Mouse (Mus musculus): ENCODE results near the gene Stpg3.
"Not testable (repeated sequence)": the region's sequence is repeated elsewhere in the genome, so short reads cannot be mapped to it uniquely, and the experiment has no call there.

Gene Stpg3

DNA sequence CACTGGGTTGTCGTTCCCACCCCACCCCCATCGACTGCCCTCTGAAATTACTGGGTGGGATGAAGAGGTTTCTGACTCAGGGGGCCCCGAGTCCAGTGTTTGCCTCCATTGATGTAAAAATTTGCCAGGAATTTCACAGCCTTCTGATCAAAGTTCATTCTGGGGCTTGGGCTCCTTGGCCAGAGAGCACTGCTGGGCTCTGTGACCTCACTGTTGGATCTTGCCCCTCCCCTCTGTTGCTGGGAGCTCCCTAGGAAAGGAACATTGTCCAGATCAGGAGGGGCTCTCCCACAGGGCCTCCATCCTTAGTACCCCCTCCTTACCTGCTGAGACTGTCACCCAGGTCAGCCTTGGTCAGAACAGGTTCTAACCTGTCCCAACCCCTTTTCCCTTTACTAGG is at the start of gene Stpg3:
Gene Stpg3 (minus strand): TSS at position 194 of the 400 bp plus-strand sequence.
- no peak for DNase-seq (ENCODE audit: low read depth, low spot score)

DNA sequence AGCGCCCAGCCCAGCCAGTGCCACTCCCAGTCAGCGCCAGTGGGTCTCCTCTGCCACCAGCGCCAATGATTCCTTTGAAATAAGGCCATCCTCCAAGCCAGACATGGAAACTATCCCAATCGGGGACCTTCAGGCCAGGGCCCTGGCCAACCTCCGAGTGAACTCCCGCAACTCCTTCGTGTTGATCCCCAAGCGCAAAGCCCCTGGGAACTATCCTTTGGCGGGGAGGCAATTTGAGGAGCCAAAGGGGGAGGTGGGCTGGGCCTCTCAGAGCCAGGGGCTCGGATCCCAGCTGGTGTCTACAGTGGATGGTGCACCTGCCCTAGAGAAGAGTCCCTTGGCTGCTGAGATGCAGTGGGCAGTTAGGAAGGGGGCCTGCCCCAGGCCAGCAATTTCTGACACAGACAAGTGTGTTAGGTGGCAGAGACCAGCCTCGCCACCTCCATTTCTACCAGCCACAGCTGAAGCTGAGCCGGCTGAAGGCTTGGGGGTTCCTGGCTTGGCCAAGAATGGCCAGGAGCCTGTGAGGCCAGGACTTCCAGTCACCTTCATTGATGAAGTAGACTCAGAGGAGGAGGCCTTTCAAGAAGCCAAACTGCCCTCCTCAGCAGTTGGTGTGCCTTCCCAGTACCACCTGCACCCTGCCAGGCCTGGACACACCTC is 49.3 kb upstream of the Stpg3 start:
- DNase-seq (ENCODE audit: low read depth, low spot score), result no peak

DNA sequence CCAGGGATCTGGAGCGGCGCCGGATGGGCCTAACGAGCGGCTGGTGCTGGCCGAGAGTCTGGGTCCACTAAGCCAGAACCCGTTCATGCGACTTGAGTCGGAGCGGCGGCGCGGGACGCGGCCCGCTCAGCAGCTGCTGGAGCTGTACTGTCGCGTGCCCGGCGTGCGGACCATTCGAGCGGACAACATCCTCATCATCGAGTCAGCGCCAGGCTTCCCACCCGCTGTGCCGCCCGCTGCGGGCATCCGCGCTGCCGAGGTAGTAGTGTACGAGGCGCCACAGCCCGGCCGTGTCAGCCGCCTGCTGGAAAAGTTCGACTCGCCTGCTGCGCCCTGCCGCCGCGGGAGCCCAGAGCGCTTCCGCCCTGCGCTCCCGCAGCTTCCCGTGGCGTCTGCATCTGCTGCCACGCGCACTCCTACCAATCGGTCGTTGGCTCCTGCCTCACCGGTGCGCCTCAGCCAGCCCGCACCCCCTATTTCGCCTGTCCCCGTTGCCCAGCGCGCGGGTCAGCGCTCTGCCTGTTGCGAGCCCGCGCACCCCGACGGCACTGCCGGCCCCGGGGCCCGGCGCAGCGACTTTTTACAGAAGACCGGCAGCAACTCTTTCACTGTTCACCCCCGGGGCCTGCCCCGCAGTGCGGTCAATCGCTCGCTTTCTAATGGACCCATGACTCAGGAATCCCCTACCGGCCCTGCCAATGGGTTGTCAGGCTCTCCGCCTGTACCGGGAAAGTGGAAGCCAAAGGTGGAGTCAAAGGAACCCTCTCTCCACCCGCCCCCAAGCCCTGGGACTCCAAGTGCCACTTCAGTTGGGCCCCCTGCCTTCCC is 48.6 kb upstream of the Stpg3 start:
- DNase-seq (ENCODE audit: low read depth, low spot score), result no peak

DNA sequence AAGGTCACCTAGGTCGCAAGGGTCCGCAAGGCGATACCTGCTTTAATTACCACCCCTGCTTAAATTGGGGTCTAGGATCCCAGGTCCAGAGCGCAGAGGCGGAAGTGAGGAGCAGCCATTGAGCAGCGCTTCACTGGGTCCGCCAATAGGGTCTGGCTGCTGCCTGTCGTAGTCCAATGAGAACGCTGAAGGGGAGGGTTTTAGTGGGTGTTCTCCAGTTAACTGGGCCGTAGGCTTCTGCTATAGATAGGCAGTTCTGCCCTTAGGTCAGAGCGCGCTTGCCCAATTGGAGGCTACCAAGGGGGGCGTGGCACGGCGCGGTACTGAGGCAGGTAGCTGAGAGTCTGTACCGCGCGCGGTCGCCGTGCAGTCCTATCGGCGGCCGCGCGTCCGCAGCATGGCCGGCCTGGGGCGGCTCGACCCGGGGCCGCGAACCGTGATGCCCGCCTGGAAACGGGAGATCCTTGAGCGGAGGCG is 47.9 kb upstream of the Stpg3 start, which contains the start of gene Tprn:
Gene Tprn (plus strand): TSS at position 328 of the 477 bp plus-strand sequence.
- DNase-seq (ENCODE audit: low read depth, low spot score), result peak; percentile 89

DNA sequence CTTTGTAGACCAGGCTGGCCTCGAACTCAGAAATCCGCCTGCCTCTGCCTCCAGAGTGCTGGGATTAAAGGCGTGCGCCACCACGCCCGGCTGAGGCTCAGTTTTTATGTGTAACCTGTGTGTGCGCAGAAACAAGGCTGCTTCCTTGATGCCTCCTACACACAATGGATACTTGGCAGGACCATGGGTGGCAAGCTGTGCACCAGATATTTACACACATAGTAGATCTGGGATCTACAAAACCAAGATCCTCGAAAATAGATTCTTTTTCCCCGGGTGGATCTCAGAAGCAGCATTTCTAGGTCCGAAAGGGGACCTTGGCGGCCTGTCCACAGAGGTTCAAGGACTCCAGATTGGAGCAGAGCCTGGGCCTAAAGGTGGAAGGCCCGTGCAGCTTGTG is 47.4 kb upstream of the Stpg3 start:
- no peak for DNase-seq (ENCODE audit: low read depth, low spot score)

DNA sequence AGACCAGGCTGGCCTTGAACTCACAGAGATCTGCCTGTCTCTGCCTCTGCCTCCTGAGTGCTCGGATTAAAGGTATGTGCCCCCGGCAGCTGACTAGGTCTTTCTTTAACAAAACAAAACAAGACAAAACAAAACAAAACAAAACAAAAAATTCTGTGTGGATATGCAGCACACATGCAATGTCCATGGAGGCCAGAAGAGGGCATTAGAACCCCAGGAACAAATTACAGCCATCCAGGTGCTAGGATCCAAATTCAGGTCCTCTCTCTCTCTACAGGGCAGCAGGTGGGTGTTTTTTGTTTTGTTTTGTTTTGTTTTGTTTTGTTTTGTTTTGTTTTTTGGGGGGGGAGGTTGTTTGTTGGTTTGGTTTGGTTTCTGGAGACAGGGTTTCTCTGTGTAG is 44.5 kb upstream of the Stpg3 start:
- DNase-seq (ENCODE audit: low read depth, low spot score), result no peak

DNA sequence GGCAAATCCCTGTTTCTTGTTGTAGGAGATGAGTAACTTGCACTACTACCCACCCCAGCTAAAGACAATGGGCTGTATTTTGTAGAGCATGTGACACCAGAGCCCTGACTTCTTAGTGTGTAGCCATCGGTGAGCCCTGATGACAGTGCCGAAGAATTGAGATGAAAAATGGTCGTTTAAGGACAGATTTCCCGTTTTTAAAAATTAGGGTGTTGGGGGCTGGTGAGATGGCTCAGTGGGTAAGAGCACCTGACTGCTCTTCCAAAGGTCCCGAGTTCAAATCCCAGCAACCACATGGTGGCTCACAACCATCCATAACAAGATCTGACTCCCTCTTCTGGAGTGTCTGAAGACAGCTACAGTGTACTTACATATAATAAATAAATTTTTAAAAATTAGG is 42.8 kb upstream of the Stpg3 start:
- not testable (repeated sequence) for DNase-seq (ENCODE audit: low read depth, low spot score)

DNA sequence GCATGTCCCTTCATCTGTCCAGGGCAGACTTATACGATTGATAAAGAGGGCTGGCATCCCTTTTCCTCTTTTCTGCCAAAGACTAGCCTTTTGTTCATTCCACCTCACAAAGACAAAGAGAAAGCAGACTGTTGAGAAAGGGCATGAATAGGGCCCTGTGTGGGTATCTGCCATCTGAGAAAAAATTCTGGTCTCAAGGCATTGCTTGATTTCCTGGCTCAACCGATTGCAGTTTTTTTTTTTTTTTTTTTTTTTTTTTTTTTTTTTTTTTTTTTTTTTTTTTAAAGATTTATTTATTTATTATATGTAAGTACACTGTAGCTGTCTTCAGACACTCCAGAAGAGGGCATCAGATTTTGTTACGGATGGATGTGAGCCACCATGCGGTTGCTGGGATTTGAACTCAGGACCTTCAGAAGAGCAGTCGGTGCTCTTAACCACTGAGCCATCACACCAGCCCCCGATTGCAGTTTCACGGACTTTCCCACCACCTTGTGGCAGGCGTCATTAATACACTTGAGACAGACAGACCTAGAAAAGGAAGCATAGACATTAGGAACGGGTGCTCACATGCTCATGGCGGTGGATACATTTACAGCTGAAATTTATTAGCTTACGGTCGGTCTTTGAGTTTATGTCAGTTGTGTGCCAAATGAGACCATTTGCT is 42.1 kb upstream of the Stpg3 start:
- DNase-seq (ENCODE audit: low read depth, low spot score), result not testable (repeated sequence)

DNA sequence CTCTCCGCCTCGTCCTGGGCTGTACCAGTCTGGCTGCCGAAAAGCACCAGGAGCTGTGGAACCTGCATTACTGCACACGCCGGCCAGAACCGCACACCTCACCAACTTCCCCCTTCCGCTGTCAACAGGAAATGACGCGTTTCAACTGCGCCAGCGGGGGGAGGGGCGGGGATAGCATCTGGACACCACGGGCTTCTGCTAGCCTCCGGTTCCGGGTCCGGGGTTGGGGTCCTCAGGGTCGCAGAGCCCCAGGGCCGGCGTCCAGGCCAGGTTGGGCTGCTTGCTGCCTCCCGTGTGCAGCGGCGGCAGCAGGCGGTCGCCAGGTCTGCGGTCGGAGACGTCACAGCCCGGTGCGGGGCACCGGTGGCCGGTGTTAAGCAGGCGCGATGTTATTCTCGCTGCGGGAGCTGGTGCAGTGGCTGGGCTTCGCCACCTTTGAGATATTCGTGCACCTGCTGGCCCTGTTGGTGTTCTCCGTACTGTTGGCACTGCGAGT is 40.9 kb upstream of the Stpg3 start, which contains the start of gene Tmem203:
Gene Tmem203 (plus strand): TSS at position 156 of the 496 bp plus-strand sequence.
- peak; percentile 86 for DNase-seq (ENCODE audit: low read depth, low spot score)

DNA sequence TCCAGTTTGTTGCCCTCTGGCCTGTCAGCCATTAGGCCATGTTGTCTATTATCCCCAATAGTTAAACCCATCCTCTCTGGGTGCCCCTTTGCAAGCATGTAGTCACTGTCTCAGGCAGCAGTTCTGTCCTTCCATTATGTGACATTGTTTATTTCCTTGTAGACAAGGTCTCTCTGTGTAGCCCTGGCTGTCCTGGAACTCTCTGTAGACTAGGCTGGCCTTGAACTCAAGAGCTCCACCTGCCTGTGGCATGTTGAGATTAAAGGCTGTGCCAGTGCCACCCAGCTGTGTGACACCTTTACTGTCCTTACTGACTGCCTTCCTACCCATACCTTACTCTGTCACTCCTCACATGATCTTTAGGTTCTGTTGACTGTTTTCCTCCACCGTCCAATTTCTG is 37.9 kb upstream of the Stpg3 start:
- DNase-seq (ENCODE audit: low read depth, low spot score), result no peak

DNA sequence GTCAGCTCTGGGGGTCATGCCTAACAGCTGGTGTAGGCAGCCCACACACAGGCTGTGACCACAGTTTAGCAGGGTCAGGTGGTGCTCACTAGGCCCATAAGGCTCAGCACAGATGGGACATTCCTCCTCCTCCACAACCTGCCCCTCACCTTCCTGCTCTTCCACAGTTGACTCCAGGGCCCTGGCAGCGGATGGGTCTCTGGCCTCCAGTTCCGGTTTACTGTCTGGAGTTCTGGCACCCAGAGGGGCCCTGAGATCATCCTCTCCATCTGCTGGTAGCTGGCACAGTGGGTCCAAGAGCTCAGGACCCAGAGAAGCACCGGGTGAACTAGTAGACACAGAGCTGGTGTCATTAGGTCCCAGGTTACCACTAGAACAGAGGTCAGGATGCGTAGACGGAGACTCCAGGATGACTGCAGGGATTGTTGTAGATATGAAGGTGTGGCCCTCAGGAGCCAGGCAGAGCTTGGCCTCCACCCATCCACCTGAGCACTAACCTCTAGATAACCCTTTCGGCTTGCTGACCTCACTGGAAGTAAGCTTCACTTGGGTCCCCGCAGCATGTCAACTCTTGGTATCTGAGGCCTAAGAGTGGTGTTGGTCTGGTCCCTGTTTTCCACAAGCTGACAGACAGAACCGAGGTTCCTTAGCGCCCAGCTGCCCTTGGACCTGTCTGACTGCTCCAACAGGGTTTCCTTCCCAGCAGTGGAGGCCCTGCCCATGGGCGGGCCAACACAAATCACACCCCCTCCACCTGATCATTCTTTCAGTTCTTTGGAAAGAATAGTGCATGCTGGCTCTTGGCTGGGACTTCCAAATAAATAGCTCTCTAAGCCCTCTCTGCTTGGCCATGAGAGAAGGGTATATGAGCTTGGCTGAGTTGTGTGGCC is 32.0 kb upstream of the Stpg3 start, which contains the start of gene AL732309.1:
Gene AL732309.1 (minus strand): TSS at position 681 of the 890 bp plus-strand sequence.
- no peak for DNase-seq (ENCODE audit: low read depth, low spot score)

DNA sequence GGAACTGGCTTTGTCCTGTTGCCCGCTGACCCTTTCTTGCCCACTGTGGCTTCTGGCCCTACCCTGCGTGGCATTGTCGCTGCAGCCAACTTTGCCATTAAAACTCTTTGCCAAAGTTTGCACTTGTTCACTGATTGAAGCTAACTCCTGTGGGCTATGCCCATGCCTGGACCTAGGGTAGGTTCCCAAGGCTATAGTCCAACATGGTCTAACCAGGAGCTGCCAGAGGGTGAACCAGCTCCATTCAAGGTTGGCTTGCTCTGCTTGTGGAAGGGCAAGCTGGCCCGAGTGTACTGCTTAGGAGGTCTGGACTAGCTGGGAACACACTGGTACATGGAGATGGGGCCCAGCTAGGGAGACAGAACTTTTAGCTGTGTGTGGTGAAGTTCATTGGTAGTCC is 29.7 kb upstream of the Stpg3 start:
- no peak for DNase-seq (ENCODE audit: low read depth, low spot score)

DNA sequence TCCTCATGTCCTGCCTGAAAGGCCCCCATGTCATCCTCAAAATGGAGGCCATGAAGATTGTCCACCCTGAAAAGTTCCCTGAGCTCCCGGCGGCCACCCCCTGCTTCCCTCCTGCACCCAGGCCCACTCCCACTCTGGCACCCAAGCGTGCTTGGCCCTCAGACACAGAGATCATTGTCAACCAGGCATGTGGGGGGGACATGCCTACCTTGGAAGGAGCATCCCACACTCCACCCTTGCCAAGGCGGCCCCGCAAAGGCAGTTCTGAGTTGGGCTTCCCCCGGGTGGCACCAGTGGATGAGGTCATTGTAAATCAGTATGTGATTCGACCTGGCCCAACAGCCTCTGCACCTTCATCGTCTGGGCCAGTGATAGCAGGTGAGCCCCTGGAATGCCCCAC is 28.9 kb upstream of the Stpg3 start:
- DNase-seq (ENCODE audit: low read depth, low spot score), result no peak

DNA sequence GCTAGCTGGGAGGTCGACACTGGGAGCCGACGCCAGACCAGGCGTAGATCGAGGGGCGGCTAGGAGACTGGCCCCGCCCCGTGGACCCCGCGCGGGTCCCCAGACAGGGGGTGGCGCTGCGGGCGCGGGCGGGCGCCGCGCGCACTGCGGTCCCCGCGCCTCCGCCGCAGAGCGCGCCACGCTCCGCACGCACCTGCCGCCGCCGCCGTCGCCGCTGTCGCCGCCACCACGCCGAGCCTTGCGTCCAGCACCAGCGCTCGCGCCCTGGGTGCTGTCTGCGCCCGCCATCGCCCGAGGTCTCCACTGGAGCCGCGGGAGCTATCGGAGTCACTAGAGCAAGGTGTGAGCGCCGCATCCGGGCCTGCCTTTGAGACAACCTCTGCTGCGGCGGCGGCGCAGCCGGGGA is 27.7 kb upstream of the Stpg3 start, which contains the start of the genes Rnf208 and Cysrt1:
Gene Rnf208 (plus strand): TSS at position 155 of the 406 bp plus-strand sequence.
Gene Cysrt1 (minus strand): TSS at position 352 of the 406 bp plus-strand sequence.
- DNase-seq (ENCODE audit: low read depth, low spot score), result no peak

DNA sequence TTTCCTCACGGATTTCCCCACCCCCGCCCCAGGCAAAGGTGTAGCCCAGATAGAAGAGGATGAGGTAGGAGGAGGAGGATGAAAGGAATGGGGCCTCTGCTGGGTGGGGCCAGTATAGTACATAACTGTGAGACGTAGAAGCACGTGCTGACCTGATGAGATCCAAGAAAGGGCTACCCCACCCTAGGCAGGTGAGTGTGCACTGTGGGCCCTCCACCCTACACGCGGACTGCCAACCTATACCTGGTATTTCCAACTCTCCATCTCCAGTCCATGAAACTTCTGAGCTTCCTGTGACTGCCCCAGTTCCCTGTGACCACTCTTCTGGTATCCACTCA is 27.0 kb upstream of the Stpg3 start:
- no peak for DNase-seq (ENCODE audit: low read depth, low spot score)

DNA sequence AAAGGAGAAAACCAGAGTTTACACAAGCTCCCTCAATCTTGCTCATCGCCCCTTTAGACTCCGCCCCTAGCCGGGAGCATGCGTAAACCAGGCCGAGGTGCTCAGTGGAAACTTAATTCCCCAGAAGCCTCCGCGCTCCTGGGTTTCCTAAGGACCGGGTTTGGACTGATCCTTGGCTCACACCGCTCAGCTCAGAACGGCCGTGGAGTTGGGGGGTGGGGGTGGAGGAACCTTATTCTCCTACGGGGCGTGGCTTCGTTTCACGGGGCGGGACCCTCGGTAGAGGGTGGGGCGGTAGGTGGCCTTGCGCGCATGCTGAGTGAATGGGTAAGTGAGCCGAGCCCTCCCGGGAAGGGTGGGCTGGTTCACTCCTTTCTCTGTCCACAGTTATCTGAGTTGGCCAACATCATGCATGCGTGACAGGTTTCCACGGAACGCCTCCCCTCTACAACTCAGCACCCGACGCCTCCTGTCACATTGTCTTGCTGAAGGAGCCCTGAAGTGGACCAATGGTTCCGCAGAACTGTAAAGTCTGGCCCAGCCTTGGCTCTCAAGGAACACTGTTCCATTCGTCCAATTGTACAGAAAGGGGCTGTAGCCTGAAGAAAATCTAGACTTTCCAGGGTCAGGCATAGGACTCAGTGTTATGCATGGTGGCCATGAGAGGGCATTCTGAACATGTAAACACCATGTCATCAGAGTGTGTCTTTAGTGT is 26.4 kb upstream of the Stpg3 start:
- DNase-seq (ENCODE audit: low read depth, low spot score), result peak; percentile 59

DNA sequence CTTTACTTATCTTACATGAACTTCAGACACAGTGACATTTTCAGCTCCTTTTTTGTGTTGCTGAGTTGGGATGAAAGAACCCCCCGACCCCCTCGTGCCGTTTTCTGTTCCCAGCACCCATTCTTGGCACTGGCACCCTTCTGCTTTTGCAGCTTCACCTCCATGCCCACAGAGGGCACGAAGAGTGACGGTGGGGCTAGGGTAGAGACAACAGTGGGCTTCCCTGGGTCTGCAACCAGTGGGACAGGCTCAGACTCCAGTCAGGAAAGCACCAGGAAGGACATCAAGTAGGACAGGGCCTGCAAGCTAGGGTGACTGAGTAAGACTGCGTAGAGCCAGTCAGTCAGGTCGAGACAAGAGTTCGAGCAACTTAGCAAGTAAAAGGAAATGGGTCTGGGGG is 25.9 kb upstream of the Stpg3 start:
- no peak for DNase-seq (ENCODE audit: low read depth, low spot score)

DNA sequence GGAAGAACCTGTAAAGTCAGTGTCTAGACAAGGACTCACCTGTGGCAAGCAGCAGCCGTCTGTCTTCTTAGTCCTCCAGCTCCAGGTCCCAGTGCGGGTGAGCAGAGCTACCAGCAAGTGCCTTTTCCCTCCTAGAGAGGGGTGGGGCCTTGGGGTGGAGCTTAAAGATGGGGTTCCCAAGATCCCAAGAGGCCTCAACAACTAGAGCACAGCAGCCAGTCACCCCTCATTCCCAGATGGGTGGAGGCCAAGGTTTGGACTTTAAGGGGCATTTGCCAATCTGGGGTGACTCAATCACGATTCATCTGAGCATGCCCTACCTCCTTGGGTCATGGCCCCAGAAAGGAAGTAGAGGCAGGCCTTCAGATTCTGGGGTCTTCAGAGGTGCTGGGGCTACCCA is 25.3 kb upstream of the Stpg3 start:
- no peak for DNase-seq (ENCODE audit: low read depth, low spot score)

DNA sequence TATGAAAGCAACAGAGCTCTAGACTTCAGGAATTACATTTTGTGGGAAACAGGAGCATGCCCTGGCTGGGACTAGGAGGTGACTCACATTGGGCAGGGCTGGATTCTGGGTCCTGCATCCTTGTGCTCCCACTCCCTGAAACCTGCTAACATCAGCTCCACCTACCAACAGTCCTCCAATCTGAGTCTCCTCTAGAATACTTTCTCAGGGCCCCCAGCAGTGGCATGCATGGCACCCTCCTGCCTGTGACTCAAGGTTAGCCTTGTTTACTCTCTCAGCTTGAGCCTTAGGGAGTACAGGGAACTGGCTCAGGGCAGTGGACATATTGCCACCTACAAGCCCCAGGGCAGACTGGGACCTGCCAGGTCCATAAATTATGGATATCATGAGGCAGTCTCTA is 23.7 kb upstream of the Stpg3 start:
- DNase-seq (ENCODE audit: low read depth, low spot score), result no peak

DNA sequence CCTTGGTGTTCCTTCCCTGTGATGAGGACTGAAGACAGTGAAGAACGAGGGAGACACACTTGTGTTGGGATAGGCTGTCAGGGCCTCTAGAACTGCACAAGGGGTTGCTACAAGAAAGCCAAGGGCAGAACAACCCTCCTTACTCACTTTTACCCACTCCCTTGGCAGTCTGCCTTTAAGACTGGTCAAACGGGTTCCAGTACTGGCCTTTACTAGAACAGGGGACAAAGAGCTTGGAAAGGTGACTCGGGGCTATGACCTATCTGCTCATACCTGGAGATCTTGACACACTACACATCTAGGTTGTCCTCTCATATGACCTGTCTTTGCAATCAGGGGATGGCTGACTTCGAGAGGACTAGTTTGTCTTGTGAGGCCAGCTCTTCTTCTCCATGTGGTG is 23.1 kb upstream of the Stpg3 start:
- DNase-seq (ENCODE audit: low read depth, low spot score), result no peak

All from embryo, embryonic 11.5 days (tissue).